Mouse (Mus musculus) CH12.LX (cell line): ENCODE data around the gene Krt28.

Experiments used
- MAZ ChIP-seq: IDR thresholded peaks from 2 replicates; pipeline ENCODE4 v1.6.1; 2012; ENCODE audit warnings: low read depth, mild to moderate bottlenecking, inconsistent platforms, low read length, improper control_type of control experiment, moderate library complexity
- POLR2A ChIP-seq: IDR thresholded peaks from 2 replicates; pipeline ENCODE4 v1.6.1; 2011; ENCODE audit warnings: low read depth, mild to moderate bottlenecking, improper control_type of control experiment, low read length

DNA sequence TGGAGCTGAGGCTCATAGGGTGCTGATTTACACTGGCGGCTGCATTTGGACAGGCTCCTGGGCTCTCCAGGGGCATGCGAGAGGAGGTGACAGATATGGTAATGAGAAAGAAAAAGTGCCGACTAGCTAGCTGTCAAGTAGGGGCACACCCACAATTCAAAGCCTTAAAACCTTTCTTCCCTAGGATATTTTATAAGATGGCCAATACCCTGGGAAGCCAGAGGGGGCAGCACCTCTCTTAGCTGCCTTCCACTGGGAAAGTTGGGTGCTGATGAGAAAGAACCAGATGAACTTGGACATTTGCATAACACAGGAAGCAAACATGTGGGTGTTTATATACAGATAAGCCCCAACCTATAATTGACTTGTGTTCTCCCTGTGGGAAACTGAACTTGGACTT lies 5.5 kb downstream of the Krt28 start:
- TF ChIP-seq POLR2A = no peak
- TF ChIP-seq MAZ = no peak
